Comparison of ENCODE assay signal across 8 mouse cellular contexts in genomic region chr17:46782341-46783221, GRCm38 (mm10). TPM values are rescaled to one million over a fixed set of nuclear protein-coding genes. Genes with fewer than 3 reads are reported as not detected.
A peak's percentile ranks its signal among the peaks of the same experiment; 100 is the strongest.
DNase-seq lines count a peak whose midpoint lies in the region; ATAC-seq lines count a peak whose summit lies in the region.

Gene Rpl7l1, minus strand, starts transcription at chr17:46782672.

- peak; percentile 94 for DNase-seq in CD4-positive helper T cell, adult 2 months (ENCODE audit: low read depth, low spot score)
- peak; percentile 86 for DNase-seq in brain, embryonic 18.5 days (ENCODE audit: low read depth, low spot score)
- DNase-seq in kidney, postnatal 10 days: peak; percentile 94
- DNase-seq in natural killer cell, adult 2 months (ENCODE audit: low spot score in 2 of 2): peak; percentile 90 to 93

- 1% methylated on average over 44 of the region's 44 CpGs for whole genome bisulfite sequencing in heart, embryonic 13.5 days
- WGBS in liver, embryonic 12.5 days (ENCODE audit: insufficient replicate concordance): under 1% methylated on average over 44 of the region's 44 CpGs
- under 1% methylated on average over 44 of the region's 44 CpGs for WGBS in stomach, embryonic 15.5 days

- peak; percentile 99 for ATAC-seq in erythroid progenitor cell, adult 5-6 weeks (replicated peaks; ENCODE audit: low FRiP score, poor library complexity, severe bottlenecking)
- ATAC-seq in heart, embryonic 13.5 days (ENCODE audit: extremely low read depth, insufficient number of reproducible peaks, low FRiP score, low TSS enrichment): peak; percentile 88
- ATAC-seq in liver, embryonic 12.5 days: peak; percentile 93
- ATAC-seq in stomach, embryonic 15.5 days (ENCODE audit: insufficient read depth, low FRiP score, low read depth): peak; percentile 95

- H3K4me3 ChIP-seq in heart, embryonic 13.5 days: peak within 1 kb of the TSS; percentile 79
- H3K4me3 ChIP-seq in liver, embryonic 12.5 days: peak within 1 kb of the TSS; percentile 75
- H3K4me3 ChIP-seq in stomach, embryonic 15.5 days (replicated peaks): peak within 1 kb of the TSS; percentile 76

- peak within 1 kb of the TSS; percentile 87 for H3K27ac ChIP-seq in heart, embryonic 13.5 days (replicated peaks)
- H3K27ac ChIP-seq in liver, embryonic 12.5 days: peak within 1 kb of the TSS; percentile 86
- H3K27ac ChIP-seq in stomach, embryonic 15.5 days: peak within 1 kb of the TSS; percentile 85

- no peaks in the 10 kb centered on the region for H3K9me3 ChIP-seq in heart, embryonic 13.5 days
- no peaks in the 10 kb centered on the region for H3K9me3 ChIP-seq in liver, embryonic 12.5 days (replicated peaks)
- H3K9me3 ChIP-seq in stomach, embryonic 15.5 days: no peaks in the 10 kb centered on the region

- peak within 1 kb of the TSS; percentile 90 for H3K9ac ChIP-seq in heart, embryonic 13.5 days
- peak within 1 kb of the TSS; percentile 75 for H3K9ac ChIP-seq in liver, embryonic 12.5 days
- H3K9ac ChIP-seq in stomach, embryonic 15.5 days: peak within 1 kb of the TSS; percentile 69

- H3K4me2 ChIP-seq in heart, embryonic 13.5 days: peak within 1 kb of the TSS; percentile 75
- H3K4me2 ChIP-seq in liver, embryonic 12.5 days: peak within 1 kb of the TSS; percentile 70
- peak within 1 kb of the TSS; percentile 60 for H3K4me2 ChIP-seq in stomach, embryonic 15.5 days

- H3K36me3 ChIP-seq in heart, embryonic 13.5 days: peaks cover 37% of the 10 kb centered on the region
- peaks cover 37% of the 10 kb centered on the region for H3K36me3 ChIP-seq in liver, embryonic 12.5 days
- peaks cover 30% of the 10 kb centered on the region for H3K36me3 ChIP-seq in stomach, embryonic 15.5 days

- H3K27me3 ChIP-seq in heart, embryonic 13.5 days (replicated peaks): no peaks in the 10 kb centered on the region
- no peaks in the 10 kb centered on the region for H3K27me3 ChIP-seq in liver, embryonic 12.5 days (replicated peaks)
- H3K27me3 ChIP-seq in stomach, embryonic 15.5 days (replicated peaks): no peaks in the 10 kb centered on the region

- peaks cover 12% of the 10 kb centered on the region for H3K4me1 ChIP-seq in heart, embryonic 13.5 days
- peaks cover 29% of the 10 kb centered on the region for H3K4me1 ChIP-seq in liver, embryonic 12.5 days
- H3K4me1 ChIP-seq in stomach, embryonic 15.5 days: no peaks in the 10 kb centered on the region

RNA-seq across cellular contexts. Expression of gene Rpl7l1, which starts in this region (rescaled TPM):
- 29.9 and 35.6 TPM in 2 replicates for total RNA-seq in erythroid progenitor cell, adult 5-6 weeks (2015; ENCODE audit: low replicate concordance)
- total RNA-seq in erythroid progenitor cell, adult 5-6 weeks (2017; ENCODE audit: low replicate concordance): 25.2 and 69.6 TPM in 2 replicates
- 85.1 and 101 TPM in 2 replicates for polyA plus RNA-seq in heart, embryonic 13.5 days (2015; fragmentation: Nextera tagmentation; extraction: Ambion mirVana)
- 140 and 144 TPM in 2 replicates for polyA plus RNA-seq in liver, embryonic 12.5 days (2016; fragmentation: Nextera tagmentation; extraction: Ambion mirVana)
- 145 and 155 TPM in 2 replicates for polyA plus RNA-seq in stomach, embryonic 15.5 days (2015; fragmentation: Nextera tagmentation; extraction: Ambion mirVana)

Comparison
In these comparisons a context has a peak if more than half of its experiments do, and no peak if none do; other contexts are left out.
1. Peak in every context shown above with its lines: DNase-seq, ATAC-seq, H3K4me3 ChIP-seq and H3K27ac ChIP-seq.